Mouse (Mus musculus) embryonic fibroblast, embryonic 13.5 days (primary cell): Measurements from ENCODE around the gene Myh14.

ENCODE experiments used
- CTCF ChIP-seq: IDR thresholded peaks from 2 replicates; pipeline ENCODE4 v1.5.1; 2011; ENCODE audit warnings: mild to moderate bottlenecking, control low read depth, low read length, moderate library complexity, borderline replicate concordance; ENCODE audit not compliant: insufficient read depth
- POLR2A ChIP-seq: IDR thresholded peaks from 2 replicates; pipeline ENCODE4 v1.6.1; 2011; ENCODE audit warnings: low read depth, mild to moderate bottlenecking, control low read depth, low read length, moderate library complexity

- TF ChIP-seq CTCF (no peak), POLR2A (no peak)
Observed at GRCm38 (mm10) chr7:44661219-44661618, 9.4 kb downstream of the Myh14 start.
